Mouse (Mus musculus) liver, embryonic 16.5 days (tissue): ENCODE measurements at regions not wholly inside any gene's neighbourhood (a gene's known extent, or its start where the extent isn't known, plus 50 kb on each side); places are given as distances from the start of the nearest gene placed in this dataset.

Experiments
- ATAC-seq: fragments of 200-750 bp; cut with Nextera tagmentation; 2 replicates; pipeline ENCODE4 v1.8.0; 2017; ENCODE audit warnings: low read depth, mild to moderate bottlenecking, moderate number of reproducible peaks, moderate library complexity
- H3K27ac ChIP-seq: fragments of 300-500 bp; sonication (generic); 2 replicates; pipeline ENCODE4 v1.5.1; 2014; ENCODE audit warnings: mild to moderate bottlenecking, low read length
- H3K27me3 ChIP-seq: fragments of 300-500 bp; sonication (generic); 2 replicates; pipeline ENCODE4 v1.6.1; 2014; ENCODE audit warnings: low read depth, low read length, mixed read lengths; ENCODE audit not compliant: control insufficient read depth, insufficient read depth
- H3K36me3 ChIP-seq: fragments of 300-500 bp; sonication (generic); 2 replicates; pipeline ENCODE4 v1.6.1; 2014; ENCODE audit warnings: mild to moderate bottlenecking; ENCODE audit not compliant: control insufficient read depth, insufficient read depth
- H3K4me1 ChIP-seq: fragments of 300-500 bp; sonication (generic); 2 replicates; pipeline ENCODE4 v1.6.1; 2014; ENCODE audit warnings: low read depth, low read length, mixed read lengths; ENCODE audit not compliant: control insufficient read depth
- H3K4me2 ChIP-seq: fragments of 300-500 bp; sonication (generic); 2 replicates; pipeline ENCODE4 v1.6.1; 2014; ENCODE audit warnings: low read depth, low read length, mixed read lengths
- H3K4me3 ChIP-seq: fragments of 300-500 bp; sonication (generic); 2 replicates; pipeline ENCODE4 v1.5.1; 2014; ENCODE audit warnings: low read depth, mild to moderate bottlenecking, low read length
- H3K9ac ChIP-seq: fragments of 300-500 bp; sonication (generic); 2 replicates; pipeline ENCODE4 v1.6.1; 2014; ENCODE audit warnings: low read depth, low read length
- H3K9me3 ChIP-seq: fragments of 300-500 bp; sonication (generic); replicated peaks from 2 replicates; pipeline ENCODE4 v1.6.1; 2016; ENCODE audit warnings: low read length; ENCODE audit not compliant: control insufficient read depth
- WGBS: fragments of 180-500 bp; shearing (Covaris S2); extraction: QIAGEN DNeasy Blood & Tissue Kit; methylation state at CpG from one replicate; pipeline ENCODE4 v1.1.7; 2014; ENCODE audit not compliant: insufficient replicate concordance; 5-methylcytosine and 5-hydroxymethylcytosine counted together

DNA sequence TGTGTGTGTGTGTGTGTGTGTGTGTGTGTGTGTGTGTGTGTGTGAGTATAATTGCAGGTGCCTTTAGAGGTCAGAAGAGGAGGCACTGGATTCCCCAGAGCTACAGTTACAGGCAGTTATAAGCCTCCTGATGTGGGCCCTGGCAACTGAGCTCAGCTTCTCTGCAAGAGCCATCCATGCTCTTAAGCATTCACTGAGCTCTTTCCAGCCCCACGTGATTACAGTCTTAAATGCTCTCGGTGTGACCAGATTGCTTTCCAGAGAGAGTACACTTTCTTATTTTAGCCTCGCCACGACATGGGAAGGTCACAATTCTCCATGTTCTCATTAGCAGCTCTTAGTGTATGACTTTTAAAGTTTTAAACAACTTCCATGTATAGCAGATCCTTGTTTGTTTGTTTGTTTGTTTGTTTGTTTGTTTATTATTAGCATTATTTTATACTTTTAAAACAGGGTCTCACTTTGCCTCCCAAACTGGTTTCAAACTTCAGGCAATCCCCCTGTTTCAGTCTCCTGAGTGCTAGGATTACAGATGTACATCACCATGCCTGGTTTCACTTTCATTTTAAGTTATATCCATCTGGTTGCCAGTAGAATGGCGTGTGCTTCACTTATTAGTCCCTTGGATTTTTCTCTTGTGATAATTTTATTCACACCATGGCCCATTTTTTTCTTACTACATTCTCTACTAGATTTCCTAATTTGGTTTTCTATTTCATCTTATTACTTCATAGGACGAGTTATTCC, 58.9 kb upstream of the Lifr start:
- no peaks in the 10 kb centered on the region for H3K4me1 ChIP-seq
- H3K9ac ChIP-seq = no peak overlapping the region
- no peaks in the 10 kb centered on the region for H3K36me3 ChIP-seq
- no peaks in the 10 kb centered on the region for H3K9me3 ChIP-seq
- H3K27ac ChIP-seq = no peak overlapping the region
- H3K27me3 ChIP-seq = no peaks in the 10 kb centered on the region
- no peak overlapping the region for H3K4me3 ChIP-seq
- H3K4me2 ChIP-seq = no peak overlapping the region
- WGBS = 45% methylated on average over 6 of the region's 6 CpGs
- no peak for ATAC-seq

DNA sequence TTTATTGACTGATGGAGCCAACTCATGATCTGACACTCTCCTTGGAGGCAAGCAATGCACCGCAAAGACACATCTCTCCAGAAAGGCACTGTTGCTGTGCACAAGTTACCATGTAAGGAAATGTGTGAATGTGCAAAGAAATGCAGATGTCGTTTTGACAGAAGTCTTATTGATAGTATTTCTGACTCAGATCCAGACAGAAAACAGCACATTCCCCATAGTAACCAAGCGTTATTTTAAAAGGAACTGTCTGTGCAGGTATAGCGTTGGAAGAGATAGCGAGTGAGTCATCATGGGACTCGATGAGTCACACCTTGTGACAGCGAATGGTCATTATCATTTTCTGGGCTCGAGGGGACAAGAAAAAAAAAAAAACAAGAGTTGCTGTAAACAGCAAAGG, 52.9 kb upstream of the Lifr start:
- WGBS = 58% methylated on average over 8 of the region's 8 CpGs
- H3K27ac ChIP-seq = no peak overlapping the region
- H3K4me2 ChIP-seq = no peak overlapping the region
- no peaks in the 10 kb centered on the region for H3K4me1 ChIP-seq
- no peaks in the 10 kb centered on the region for H3K27me3 ChIP-seq
- H3K4me3 ChIP-seq = no peak overlapping the region
- no peaks in the 10 kb centered on the region for H3K9me3 ChIP-seq
- H3K36me3 ChIP-seq = no peaks in the 10 kb centered on the region
- ATAC-seq = no peak
- no peak overlapping the region for H3K9ac ChIP-seq

DNA sequence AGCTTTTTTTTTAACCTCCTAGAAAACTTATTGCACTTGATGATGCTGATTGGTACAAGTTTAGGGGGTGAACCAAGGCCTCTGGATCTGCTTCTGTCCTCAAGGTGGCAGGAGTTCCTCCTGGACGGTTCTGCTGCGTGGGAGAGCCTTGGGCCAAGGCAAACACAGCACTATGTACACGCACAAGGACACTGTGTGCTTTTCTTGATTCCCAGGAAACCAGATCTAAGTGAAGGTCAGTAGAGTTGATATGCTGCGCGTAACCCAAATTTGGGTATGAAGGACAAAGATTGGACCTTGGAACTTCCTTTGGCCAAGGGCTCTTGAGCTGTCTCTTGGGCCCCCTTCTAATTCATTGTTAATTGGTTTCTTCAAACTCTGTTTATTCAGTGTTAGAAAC, 51.3 kb upstream of the Lifr start:
- Histone ChIP-seq H3K27ac (no peak overlapping the region), H3K36me3 (no peaks in the 10 kb centered on the region), H3K4me2 (no peak overlapping the region), H3K4me1 (no peaks in the 10 kb centered on the region), H3K4me3 (no peak overlapping the region), H3K27me3 (no peaks in the 10 kb centered on the region), H3K9me3 (no peaks in the 10 kb centered on the region), H3K9ac (no peak overlapping the region)
- 62% methylated on average over 5 of the region's 5 CpGs for WGBS
- ATAC-seq = no peak

DNA sequence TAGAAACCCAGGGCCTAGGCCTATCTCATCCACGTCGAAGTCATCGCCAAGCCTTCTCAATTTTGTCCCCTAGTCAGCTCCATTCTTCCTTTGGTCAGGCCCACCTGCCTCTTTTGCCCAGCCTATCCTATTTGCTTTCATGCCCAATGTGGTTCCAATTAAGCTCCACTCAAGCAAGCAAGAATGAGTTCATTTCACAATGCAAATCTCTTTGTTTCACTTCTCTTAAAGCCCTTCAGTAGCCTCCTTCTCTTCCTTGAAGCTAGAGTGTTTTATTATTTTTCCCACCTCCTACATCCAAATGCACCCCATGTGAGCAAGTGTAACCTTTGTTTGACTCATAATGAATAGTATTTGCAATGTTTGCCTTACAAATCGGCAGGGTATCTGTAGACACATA, 50.6 kb upstream of the Lifr start:
- H3K27ac ChIP-seq = no peak overlapping the region
- H3K9me3 ChIP-seq = no peaks in the 10 kb centered on the region

More for the DNA sequence above, 50.6 kb upstream of the Lifr start:
- no peak overlapping the region for H3K4me2 ChIP-seq
- no peaks in the 10 kb centered on the region for H3K4me1 ChIP-seq
- no peak for ATAC-seq
- 80% methylated on average over 4 of the region's 4 CpGs for WGBS
- H3K36me3 ChIP-seq = no peaks in the 10 kb centered on the region
- H3K9ac ChIP-seq = no peak overlapping the region
- no peak overlapping the region for H3K4me3 ChIP-seq
- no peaks in the 10 kb centered on the region for H3K27me3 ChIP-seq
